ENCODE assay signal across 9 mouse cellular contexts in genomic region chr14:25521500-25521899, GRCm38 (mm10).
DNase-seq lines count a peak whose midpoint lies in the region; ATAC-seq lines count a peak whose summit lies in the region.
"Had no signal": no experiment of that assay in that cellular context is flagged by ENCODE, and none has a peak within 500 bp of the region (broad histone marks: within the 10 kb centered on the region; RNA-seq: fewer than 3 reads in every experiment).

No protein-coding gene starts in this region.

- H3K9ac ChIP-seq in neural tube, embryonic 11.5 days (ENCODE audit: low read length), result no peak overlapping the region
- H3K9ac ChIP-seq in liver, embryonic 11.5 days (ENCODE audit: low read depth, low read length), result no peak overlapping the region
- H3K9ac ChIP-seq: embryonic facial prominence, embryonic 13.5 days had no signal

- H3K9me3 ChIP-seq in heart, embryonic 10.5 days, result no peaks in the 10 kb centered on the region
- no peaks in the 10 kb centered on the region for H3K9me3 ChIP-seq in neural tube, embryonic 11.5 days (ENCODE audit: control insufficient read depth, low read length)
- H3K9me3 ChIP-seq in liver, embryonic 11.5 days (ENCODE audit: control insufficient read depth, low read length), result no peaks in the 10 kb centered on the region
- H3K9me3 ChIP-seq: embryonic facial prominence, embryonic 13.5 days had no signal

- 68% methylated on average over 4 of the region's 4 CpGs for WGBS in heart, embryonic 10.5 days
- WGBS in neural tube, embryonic 11.5 days, result 67% methylated on average over 4 of the region's 4 CpGs
- WGBS in liver, embryonic 11.5 days, result 75% methylated on average over 4 of the region's 4 CpGs

- H3K27ac ChIP-seq in heart, embryonic 10.5 days, result peak overlapping the region; percentile 87; the same call in 1 of the 2 replicates
- peak overlapping the region; percentile 20; the same call in 1 of the 2 replicates for H3K27ac ChIP-seq in neural tube, embryonic 11.5 days (ENCODE audit: low read depth, low read length)
- H3K27ac ChIP-seq in liver, embryonic 11.5 days (ENCODE audit: low read depth, low read length), result peak overlapping the region; percentile 94; the same call in 1 of the 2 replicates
- H3K27ac ChIP-seq: embryonic facial prominence, embryonic 13.5 days had no signal

- peaks cover 7% of the 10 kb centered on the region; the same call in 1 of the 2 replicates for H3K36me3 ChIP-seq in heart, embryonic 10.5 days
- no peaks in the 10 kb centered on the region for H3K36me3 ChIP-seq in neural tube, embryonic 11.5 days (ENCODE audit: control insufficient read depth, insufficient read depth, low read length)
- no peaks in the 10 kb centered on the region for H3K36me3 ChIP-seq in liver, embryonic 11.5 days (ENCODE audit: control insufficient read depth, insufficient read depth, low read length)

- no peaks in the 10 kb centered on the region for H3K27me3 ChIP-seq in heart, embryonic 10.5 days (ENCODE audit: insufficient read depth, poor library complexity, severe bottlenecking)
- H3K27me3 ChIP-seq in neural tube, embryonic 11.5 days (ENCODE audit: control insufficient read depth, insufficient read depth, low read length), result no peaks in the 10 kb centered on the region
- H3K27me3 ChIP-seq in liver, embryonic 11.5 days (replicated peaks; ENCODE audit: control insufficient read depth, insufficient read depth, low read length), result no peaks in the 10 kb centered on the region
- H3K27me3 ChIP-seq: embryonic facial prominence, embryonic 13.5 days had no signal

- DNase-seq in heart, embryonic 10.5 days (ENCODE audit: low spot score), result no peak
- DNase-seq in heart, postnatal 4 days, result no peak
- no peak for DNase-seq in neural tube, embryonic 11.5 days (ENCODE audit: low spot score)
- DNase-seq in neural tube, embryonic 10.5 days (ENCODE audit: extremely low spot score, low spot score), result no peak
- DNase-seq in liver, embryonic 11.5 days (ENCODE audit: low spot score), result no peak
- no peak for DNase-seq in urinary bladder, postnatal 36 days (ENCODE audit: low spot score in 2 of 2)
- DNase-seq in yolk sac, embryonic 10.5 days (ENCODE audit: low spot score), result no peak
- DNase-seq: layer of hippocampus, adult 9-11 months had no signal

- ATAC-seq in neural tube, embryonic 11.5 days (ENCODE audit: insufficient read depth, low FRiP score, low TSS enrichment), result no peak
- no peak for ATAC-seq in liver, embryonic 11.5 days (replicated peaks; ENCODE audit: low FRiP score)

- peaks cover 99% of the 10 kb centered on the region for H3K4me1 ChIP-seq in heart, embryonic 10.5 days
- peaks cover 38% of the 10 kb centered on the region for H3K4me1 ChIP-seq in neural tube, embryonic 11.5 days (ENCODE audit: control insufficient read depth, insufficient read depth, low read length)
- peaks cover 95% of the 10 kb centered on the region for H3K4me1 ChIP-seq in liver, embryonic 11.5 days (replicated peaks; ENCODE audit: control insufficient read depth, insufficient read depth, low read length)

- no peak overlapping the region for H3K4me3 ChIP-seq in heart, embryonic 10.5 days
- no peak overlapping the region for H3K4me3 ChIP-seq in neural tube, embryonic 11.5 days (ENCODE audit: low read depth, low read length)
- H3K4me3 ChIP-seq in liver, embryonic 11.5 days (ENCODE audit: low read depth, low read length), result no peak overlapping the region
- H3K4me3 ChIP-seq: embryonic facial prominence, embryonic 13.5 days had no signal

- no peak overlapping the region for H3K4me2 ChIP-seq in neural tube, embryonic 11.5 days (ENCODE audit: low read depth)
- H3K4me2 ChIP-seq in liver, embryonic 11.5 days, result no peak overlapping the region
- H3K4me2 ChIP-seq: embryonic facial prominence, embryonic 13.5 days had no signal

Comparison
In these comparisons a context has a peak if more than half of its experiments do, and no peak if none do; other contexts are left out.
1. H3K27ac ChIP-seq: peak in every context shown above with its lines; median percentile 94 in liver, embryonic 11.5 days; 87 in heart, embryonic 10.5 days; 20 in neural tube, embryonic 11.5 days.